Mouse (Mus musculus): ENCODE data around the gene Phlpp2. TPM values are rescaled to one million over a fixed set of nuclear protein-coding genes. Genes with fewer than 3 reads are reported as not detected.
A peak's percentile ranks its signal among the peaks of the same experiment; 100 is the strongest.

Gene Phlpp2
- polyA plus RNA-seq, 1 experiment from 2014 or later, result 3.4 TPM

DNA sequence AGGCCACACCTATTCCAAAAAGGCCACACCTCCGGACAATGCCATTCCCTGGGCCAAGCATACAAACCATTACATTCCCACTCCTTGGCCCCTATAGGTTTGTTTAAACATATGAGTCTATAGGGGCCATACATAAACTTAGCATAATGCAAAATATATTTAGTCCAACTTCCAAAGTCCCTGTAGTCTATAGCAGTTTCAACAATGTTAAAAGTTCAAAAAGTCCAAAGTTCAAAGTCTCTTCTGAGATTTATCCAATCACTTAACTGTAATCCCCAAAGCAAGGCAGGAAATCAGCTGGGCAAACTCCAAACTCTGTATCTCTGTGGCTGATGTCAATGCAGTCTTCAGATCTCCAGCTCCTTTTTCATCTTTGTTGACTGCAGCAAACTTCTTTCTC is 20.9 kb downstream of the Phlpp2 start:
- no peak overlapping the region for H3K4me3 ChIP-seq (ENCODE audit: low read depth, low read length)
- H3K27ac ChIP-seq (ENCODE audit: low read length), result no peak overlapping the region
- no peaks in the 10 kb centered on the region for H3K27me3 ChIP-seq (ENCODE audit: control insufficient read depth, insufficient read depth, low read depth, low read length)
- H3K4me2 ChIP-seq (ENCODE audit: low read depth, low read length), result no peak overlapping the region
- no peak overlapping the region for H3K9ac ChIP-seq (ENCODE audit: low read depth, low read length)
- WGBS (ENCODE audit: insufficient replicate concordance), result 89% methylated on average over 1 of the region's 1 CpGs
- H3K9me3 ChIP-seq (replicated peaks; ENCODE audit: control insufficient read depth, low read length), result no peaks in the 10 kb centered on the region; the same call in 1 of the 2 replicates
- ATAC-seq (ENCODE audit: low read depth), result no peak
- H3K36me3 ChIP-seq (ENCODE audit: control insufficient read depth, insufficient read depth), result peaks cover 14% of the 10 kb centered on the region; the same call in 1 of the 2 replicates
- peaks cover 8% of the 10 kb centered on the region for H3K4me1 ChIP-seq (ENCODE audit: control insufficient read depth, low read depth, low read length)

DNA sequence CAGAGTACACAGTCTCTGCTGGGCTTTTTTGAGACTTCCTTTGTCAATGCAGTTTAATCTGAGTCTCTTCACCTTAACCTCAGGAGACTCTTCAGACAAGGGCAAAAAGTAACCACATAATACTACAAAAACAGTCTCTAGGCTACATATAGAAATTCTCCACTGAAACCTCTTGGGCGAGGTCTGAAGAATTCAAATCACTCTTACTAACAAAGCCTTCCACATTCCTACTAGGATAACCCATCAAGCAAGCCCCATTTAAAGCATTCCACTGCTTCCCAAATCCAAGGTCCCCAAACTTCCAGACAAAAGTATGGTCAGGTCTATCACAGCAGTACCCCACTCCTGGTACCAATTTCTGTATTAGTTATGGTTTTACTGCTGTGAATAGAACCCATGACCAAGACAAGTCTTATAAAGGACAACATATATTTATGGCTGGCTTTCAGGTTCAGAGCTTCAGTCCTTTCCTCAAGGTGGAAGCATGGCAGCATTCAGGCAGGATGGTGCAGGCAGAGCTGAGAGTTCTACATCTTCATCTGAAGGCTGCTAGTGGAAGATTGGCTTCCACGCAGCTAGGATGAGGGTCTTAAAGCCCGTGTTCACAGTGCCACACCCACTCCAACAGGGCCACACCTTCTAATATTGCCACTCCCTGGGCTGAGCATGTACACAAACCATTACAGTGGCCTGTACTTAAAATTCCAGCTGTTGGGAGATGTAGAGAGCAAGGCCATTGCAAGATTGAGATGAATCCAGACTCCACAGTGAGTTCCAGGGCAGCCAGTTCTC is 22.6 kb downstream of the Phlpp2 start:
- 0 out of 2 replicates have a peak, but pooled peaks have one; percentile 39 for ATAC-seq (ENCODE audit: low read depth)
- H3K27me3 ChIP-seq (ENCODE audit: control insufficient read depth, insufficient read depth, low read depth, low read length), result no peaks in the 10 kb centered on the region
- no peak overlapping the region for H3K9ac ChIP-seq (ENCODE audit: low read depth, low read length)
- no peak overlapping the region for H3K4me3 ChIP-seq (ENCODE audit: low read depth, low read length)
- no peak overlapping the region for H3K4me2 ChIP-seq (ENCODE audit: low read depth, low read length)
- no peaks in the 10 kb centered on the region; the same call in 1 of the 2 replicates for H3K9me3 ChIP-seq (replicated peaks; ENCODE audit: control insufficient read depth, low read length)
- peaks cover 8% of the 10 kb centered on the region for H3K4me1 ChIP-seq (ENCODE audit: control insufficient read depth, low read depth, low read length)
- peaks cover 12% of the 10 kb centered on the region; the same call in 1 of the 2 replicates for H3K36me3 ChIP-seq (ENCODE audit: control insufficient read depth, insufficient read depth)
- 67% methylated on average over 3 of the region's 3 CpGs for WGBS (ENCODE audit: insufficient replicate concordance)
- H3K27ac ChIP-seq (ENCODE audit: low read length), result no peak overlapping the region

DNA sequence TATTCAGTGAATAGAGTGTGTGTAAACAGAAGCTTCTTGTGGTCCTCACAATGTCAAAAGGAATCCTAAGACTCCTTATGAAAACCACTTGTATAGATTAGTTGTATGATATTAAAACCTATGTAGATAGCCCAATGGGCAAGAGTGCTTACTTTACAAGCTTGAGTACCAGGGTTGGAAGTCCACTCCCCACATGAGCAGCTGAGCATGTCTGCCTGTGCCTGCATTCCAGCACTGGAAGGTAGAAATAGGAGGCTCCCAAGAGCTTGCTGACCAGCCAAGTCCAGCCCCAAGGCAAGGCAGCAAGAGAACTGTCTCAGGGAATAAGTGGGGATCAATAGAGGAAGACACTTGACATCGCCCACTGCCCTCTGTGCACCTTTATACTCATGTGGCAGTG is 26.3 kb downstream of the Phlpp2 start:
- Histone ChIP-seq H3K27ac (ENCODE audit: low read length) (no peak overlapping the region), H3K9me3 (replicated peaks; ENCODE audit: control insufficient read depth, low read length) (no peaks in the 10 kb centered on the region; the same call in 1 of the 2 replicates), H3K27me3 (ENCODE audit: control insufficient read depth, insufficient read depth, low read depth, low read length) (no peaks in the 10 kb centered on the region), H3K4me2 (ENCODE audit: low read depth, low read length) (no peak overlapping the region), H3K36me3 (ENCODE audit: control insufficient read depth, insufficient read depth) (peaks cover 8% of the 10 kb centered on the region; the same call in 1 of the 2 replicates), H3K9ac (ENCODE audit: low read depth, low read length) (no peak overlapping the region), H3K4me3 (ENCODE audit: low read depth, low read length) (no peak overlapping the region), H3K4me1 (ENCODE audit: control insufficient read depth, low read depth, low read length) (peaks cover 8% of the 10 kb centered on the region)
- 100% methylated on average over 1 of the region's 1 CpGs for WGBS (ENCODE audit: insufficient replicate concordance)
- no peak for ATAC-seq (ENCODE audit: low read depth)

DNA sequence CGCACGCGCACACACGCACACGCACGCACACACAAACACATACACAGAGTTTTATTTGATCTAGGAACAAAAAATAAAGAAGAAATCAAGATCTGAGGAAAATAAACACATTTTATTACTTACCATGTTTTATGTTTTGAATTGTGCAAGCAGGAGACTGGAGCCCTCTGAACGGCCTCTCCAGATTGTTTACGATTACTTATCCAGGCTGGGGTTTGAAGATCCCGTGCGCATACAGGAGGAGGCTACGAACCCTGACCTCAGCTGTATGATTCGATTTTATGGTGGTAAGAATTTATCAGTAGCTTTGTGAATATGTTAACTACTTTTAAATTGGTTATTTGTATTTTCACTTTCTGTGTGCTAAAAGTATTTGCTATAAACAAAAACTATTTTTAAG is 27.0 kb downstream of the Phlpp2 start:
- H3K9me3 ChIP-seq (replicated peaks; ENCODE audit: control insufficient read depth, low read length), result no peaks in the 10 kb centered on the region; the same call in 1 of the 2 replicates
- H3K4me1 ChIP-seq (ENCODE audit: control insufficient read depth, low read depth, low read length), result peaks cover 8% of the 10 kb centered on the region
- H3K36me3 ChIP-seq (ENCODE audit: control insufficient read depth, insufficient read depth), result peaks cover 8% of the 10 kb centered on the region; the same call in 1 of the 2 replicates
- no peaks in the 10 kb centered on the region for H3K27me3 ChIP-seq (ENCODE audit: control insufficient read depth, insufficient read depth, low read depth, low read length)
- H3K4me2 ChIP-seq (ENCODE audit: low read depth, low read length), result no peak overlapping the region
- H3K27ac ChIP-seq (ENCODE audit: low read length), result no peak overlapping the region
- 92% methylated on average over 12 of the region's 12 CpGs for WGBS (ENCODE audit: insufficient replicate concordance)
- ATAC-seq (ENCODE audit: low read depth), result no peak
- no peak overlapping the region for H3K9ac ChIP-seq (ENCODE audit: low read depth, low read length)
- H3K4me3 ChIP-seq (ENCODE audit: low read depth, low read length), result no peak overlapping the region

DNA sequence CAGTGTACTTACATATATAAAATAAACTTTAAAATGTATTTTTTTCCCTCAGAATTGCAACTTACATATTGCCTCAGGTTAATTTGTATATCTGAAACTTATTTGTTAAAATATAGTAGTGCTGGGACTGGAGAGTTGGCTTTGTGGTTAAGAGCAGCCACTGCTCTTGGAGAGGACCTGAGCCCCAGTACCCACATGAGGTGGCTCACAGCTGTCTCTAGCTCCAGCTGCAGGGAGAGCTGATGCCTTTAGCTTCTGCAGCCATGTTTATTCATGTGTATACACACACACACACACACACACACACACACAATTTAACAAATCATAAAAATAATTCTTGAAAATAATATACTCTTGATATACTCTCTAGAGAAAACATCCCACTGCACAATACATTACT is 34.0 kb downstream of the Phlpp2 start:
- H3K27me3 ChIP-seq (ENCODE audit: control insufficient read depth, insufficient read depth, low read depth, low read length), result no peaks in the 10 kb centered on the region
- ATAC-seq (ENCODE audit: low read depth), result no peak
- no peaks in the 10 kb centered on the region for H3K4me1 ChIP-seq (ENCODE audit: control insufficient read depth, low read depth, low read length)
- peaks cover 9% of the 10 kb centered on the region for H3K36me3 ChIP-seq (ENCODE audit: control insufficient read depth, insufficient read depth)
- no peaks in the 10 kb centered on the region for H3K9me3 ChIP-seq (replicated peaks; ENCODE audit: control insufficient read depth, low read length)
- H3K4me2 ChIP-seq (ENCODE audit: low read depth, low read length), result no peak overlapping the region
- no peak overlapping the region for H3K27ac ChIP-seq (ENCODE audit: low read length)
- H3K4me3 ChIP-seq (ENCODE audit: low read depth, low read length), result no peak overlapping the region
- no peak overlapping the region for H3K9ac ChIP-seq (ENCODE audit: low read depth, low read length)

DNA sequence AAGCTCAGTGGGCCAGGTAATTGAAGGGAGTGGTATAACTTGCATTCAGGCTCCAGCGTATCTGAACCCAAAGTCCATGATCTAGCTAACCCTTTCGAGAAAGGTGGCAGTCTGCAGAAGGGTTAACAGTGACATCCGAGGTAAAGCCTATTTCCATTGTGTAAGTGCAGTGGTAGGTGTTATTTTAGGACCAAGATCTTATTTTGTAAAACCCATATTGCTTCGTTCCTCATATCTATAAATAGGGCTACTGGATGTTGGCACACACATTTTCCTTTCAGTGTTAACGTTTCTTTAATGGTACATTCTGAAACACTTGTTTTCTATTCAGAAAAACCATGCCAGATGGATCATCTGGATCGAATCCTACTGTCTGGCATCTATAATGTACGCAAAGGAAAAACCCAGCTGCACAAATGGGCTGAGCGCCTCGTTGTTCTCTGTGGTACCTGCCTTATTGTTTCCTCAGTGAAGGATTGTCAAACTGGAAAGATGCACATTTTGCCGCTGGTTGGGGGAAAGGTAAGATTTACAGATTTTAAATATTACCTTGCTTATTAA is 35.6 kb downstream of the Phlpp2 start:
- Histone ChIP-seq H3K4me3 (ENCODE audit: low read depth, low read length) (no peak overlapping the region), H3K27ac (ENCODE audit: low read length) (no peak overlapping the region), H3K4me1 (ENCODE audit: control insufficient read depth, low read depth, low read length) (no peaks in the 10 kb centered on the region), H3K36me3 (ENCODE audit: control insufficient read depth, insufficient read depth) (peaks cover 18% of the 10 kb centered on the region), H3K9me3 (replicated peaks; ENCODE audit: control insufficient read depth, low read length) (no peaks in the 10 kb centered on the region), H3K27me3 (ENCODE audit: control insufficient read depth, insufficient read depth, low read depth, low read length) (no peaks in the 10 kb centered on the region), H3K4me2 (ENCODE audit: low read depth, low read length) (no peak overlapping the region), H3K9ac (ENCODE audit: low read depth, low read length) (no peak overlapping the region)
- no peak for ATAC-seq (ENCODE audit: low read depth)
- WGBS (ENCODE audit: insufficient replicate concordance), result 73% methylated on average over 10 of the region's 10 CpGs

DNA sequence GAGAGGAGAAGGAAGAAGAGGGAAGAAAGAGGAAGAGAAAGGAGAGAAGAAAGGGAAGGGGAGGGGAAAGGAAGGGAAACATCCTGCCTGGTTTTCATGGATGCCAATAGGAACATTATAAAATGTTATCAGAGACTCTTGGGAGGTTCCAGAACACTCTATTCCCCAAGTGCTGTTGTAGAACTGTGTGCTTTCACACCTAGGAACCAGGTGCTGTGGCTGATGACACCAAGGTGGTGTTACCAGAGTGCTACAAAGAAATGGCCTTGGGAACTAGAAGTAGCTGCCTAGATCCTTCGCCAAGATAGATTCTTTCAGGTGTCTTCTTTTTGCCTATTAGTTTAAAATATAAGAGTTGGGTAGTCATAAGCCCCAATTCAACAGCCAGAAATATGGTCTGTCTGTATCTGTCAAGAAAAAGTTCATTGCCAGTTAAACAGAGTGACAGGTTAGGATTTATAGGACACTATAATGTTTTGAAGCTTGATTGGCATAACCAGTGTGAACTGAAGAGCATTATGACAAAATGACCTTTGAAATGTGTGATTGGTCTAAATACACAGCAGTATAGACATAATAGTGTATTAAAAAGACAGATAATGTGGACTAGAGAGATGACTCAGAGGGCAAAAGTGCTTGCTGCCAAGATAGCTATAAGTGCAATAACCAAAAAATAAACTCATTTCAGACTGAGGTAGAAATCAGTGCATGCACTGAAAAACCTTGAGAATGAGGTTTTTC is 36.8 kb downstream of the Phlpp2 start:
- H3K4me3 ChIP-seq (ENCODE audit: low read depth, low read length), result no peak overlapping the region
- no peak overlapping the region for H3K4me2 ChIP-seq (ENCODE audit: low read depth, low read length)
- no peaks in the 10 kb centered on the region for H3K9me3 ChIP-seq (replicated peaks; ENCODE audit: control insufficient read depth, low read length)
- 87% methylated on average over 1 of the region's 1 CpGs for WGBS (ENCODE audit: insufficient replicate concordance)
- no peaks in the 10 kb centered on the region for H3K27me3 ChIP-seq (ENCODE audit: control insufficient read depth, insufficient read depth, low read depth, low read length)
- no peak for ATAC-seq (ENCODE audit: low read depth)
- H3K27ac ChIP-seq (ENCODE audit: low read length), result no peak overlapping the region
- no peak overlapping the region for H3K9ac ChIP-seq (ENCODE audit: low read depth, low read length)
- H3K36me3 ChIP-seq (ENCODE audit: control insufficient read depth, insufficient read depth), result peaks cover 24% of the 10 kb centered on the region
- no peaks in the 10 kb centered on the region for H3K4me1 ChIP-seq (ENCODE audit: control insufficient read depth, low read depth, low read length)

DNA sequence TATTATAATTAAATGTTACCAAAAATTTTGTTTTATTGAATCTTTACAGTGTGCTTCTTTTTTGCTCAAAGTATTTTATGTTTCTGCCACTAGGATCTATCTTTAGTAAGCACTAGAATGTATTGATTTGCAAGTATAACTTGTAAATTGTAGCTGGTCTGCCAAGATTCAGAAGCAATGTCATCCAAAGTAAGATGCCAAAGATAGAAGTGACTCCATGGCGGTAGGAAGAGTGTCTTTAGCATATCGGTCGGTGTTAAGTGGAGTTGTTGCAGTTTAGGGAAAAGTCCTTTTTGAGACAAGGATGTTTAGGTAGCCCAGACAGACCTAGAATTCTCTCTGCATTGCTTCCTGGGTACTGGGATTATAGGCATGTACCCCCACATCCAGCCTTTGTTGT is 38.6 kb downstream of the Phlpp2 start:
- WGBS (ENCODE audit: insufficient replicate concordance), result 88% methylated on average over 3 of the region's 3 CpGs
- ATAC-seq (ENCODE audit: low read depth), result no peak
- H3K9me3 ChIP-seq (replicated peaks; ENCODE audit: control insufficient read depth, low read length), result no peaks in the 10 kb centered on the region
- H3K36me3 ChIP-seq (ENCODE audit: control insufficient read depth, insufficient read depth), result peaks cover 28% of the 10 kb centered on the region
- no peak overlapping the region for H3K4me3 ChIP-seq (ENCODE audit: low read depth, low read length)
- H3K4me2 ChIP-seq (ENCODE audit: low read depth, low read length), result no peak overlapping the region
- H3K4me1 ChIP-seq (ENCODE audit: control insufficient read depth, low read depth, low read length), result no peaks in the 10 kb centered on the region
- no peak overlapping the region for H3K27ac ChIP-seq (ENCODE audit: low read length)
- H3K9ac ChIP-seq (ENCODE audit: low read depth, low read length), result no peak overlapping the region
- no peaks in the 10 kb centered on the region for H3K27me3 ChIP-seq (ENCODE audit: control insufficient read depth, insufficient read depth, low read depth, low read length)

DNA sequence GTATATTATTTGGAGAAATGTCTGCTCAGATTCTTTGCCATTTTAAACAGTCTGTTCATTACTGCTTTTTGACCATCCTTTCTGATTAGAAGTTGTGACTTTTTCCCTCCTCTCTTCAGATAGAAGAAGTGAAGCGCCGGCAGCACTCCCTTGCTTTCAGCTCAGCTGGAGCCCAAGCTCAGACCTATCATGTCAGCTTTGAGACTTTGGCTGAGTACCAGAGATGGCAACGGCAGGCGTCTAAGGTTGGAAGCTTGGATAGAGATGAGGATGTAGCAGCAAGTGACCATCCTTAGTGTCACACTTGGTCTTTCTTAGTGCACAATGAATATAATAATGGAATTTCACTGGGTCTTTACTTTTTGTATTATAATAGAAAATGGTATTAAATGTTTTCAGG is 39.0 kb downstream of the Phlpp2 start:
- 91% methylated on average over 4 of the region's 4 CpGs for WGBS (ENCODE audit: insufficient replicate concordance)

More for the DNA sequence above, 39.0 kb downstream of the Phlpp2 start:
- no peaks in the 10 kb centered on the region for H3K27me3 ChIP-seq (ENCODE audit: control insufficient read depth, insufficient read depth, low read depth, low read length)
- H3K27ac ChIP-seq (ENCODE audit: low read length), result no peak overlapping the region
- H3K4me1 ChIP-seq (ENCODE audit: control insufficient read depth, low read depth, low read length), result no peaks in the 10 kb centered on the region
- H3K4me2 ChIP-seq (ENCODE audit: low read depth, low read length), result no peak overlapping the region
- no peak overlapping the region for H3K9ac ChIP-seq (ENCODE audit: low read depth, low read length)
- no peaks in the 10 kb centered on the region for H3K9me3 ChIP-seq (replicated peaks; ENCODE audit: control insufficient read depth, low read length)
- ATAC-seq (ENCODE audit: low read depth), result no peak
- H3K4me3 ChIP-seq (ENCODE audit: low read depth, low read length), result no peak overlapping the region
- peaks cover 33% of the 10 kb centered on the region for H3K36me3 ChIP-seq (ENCODE audit: control insufficient read depth, insufficient read depth)

Data from liver, embryonic 16.5 days (tissue).